Mouse (Mus musculus) limb, embryonic 15.5 days (tissue): Measurements from ENCODE around the gene Mgat3. TPM values are rescaled to one million over a fixed set of nuclear protein-coding genes. Genes with fewer than 3 reads are reported as not detected.

Source experiments
- ATAC-seq: fragments of 200-750 bp; cut with Nextera tagmentation; 2 replicates; pipeline ENCODE4 v1.8.0; 2017; ENCODE audit warnings: low read depth, moderate TSS enrichment; ENCODE audit not compliant: insufficient number of reproducible peaks, low FRiP score, low TSS enrichment
- H3K27ac ChIP-seq: fragments of 300-500 bp; sonication (generic); 2 replicates; pipeline ENCODE4 v1.5.1; 2015; ENCODE audit warnings: moderate library complexity, mild to moderate bottlenecking, inconsistent platforms
- H3K27me3 ChIP-seq: fragments of 300-500 bp; sonication (generic); 2 replicates; pipeline ENCODE4 v1.6.1; 2015; ENCODE audit warnings: inconsistent platforms
- H3K36me3 ChIP-seq: fragments of 300-500 bp; sonication (generic); 2 replicates; pipeline ENCODE4 v1.6.1; 2015; ENCODE audit warnings: inconsistent platforms
- H3K4me1 ChIP-seq: fragments of 300-500 bp; sonication (generic); 2 replicates; pipeline ENCODE4 v1.6.1; 2015; ENCODE audit warnings: inconsistent platforms
- H3K4me2 ChIP-seq: fragments of 300-500 bp; sonication (generic); 2 replicates; pipeline ENCODE4 v1.6.1; 2015; ENCODE audit warnings: mild to moderate bottlenecking, inconsistent platforms
- H3K4me3 ChIP-seq: fragments of 300-500 bp; sonication (generic); 2 replicates; pipeline ENCODE4 v1.5.1; 2015; ENCODE audit warnings: mild to moderate bottlenecking, inconsistent platforms
- H3K9ac ChIP-seq: fragments of 300-500 bp; sonication (generic); 2 replicates; pipeline ENCODE4 v1.6.1; 2015; ENCODE audit warnings: inconsistent platforms
- H3K9me3 ChIP-seq: fragments of 300-500 bp; sonication (generic); 2 replicates; pipeline ENCODE4 v1.6.1; 2016; ENCODE audit warnings: inconsistent platforms
- WGBS: fragments of 180-500 bp; shearing (Covaris S2); methylation state at CpG from one replicate; pipeline ENCODE4 v1.1.7; 2015; 5-methylcytosine and 5-hydroxymethylcytosine counted together
- polyA plus RNA-seq: library from polyadenylated mRNA; unstranded; fragments of >200 nt; fragmentation: Nextera tagmentation; extraction: Ambion mirVana; gene quantifications from 2 replicates; pipeline ENCODE4 v1.2.1, GENCODE M21; 2015

Mgat3 gene
- polyA plus RNA-seq = 3.4 and 3.5 TPM in 2 replicates

DNA sequence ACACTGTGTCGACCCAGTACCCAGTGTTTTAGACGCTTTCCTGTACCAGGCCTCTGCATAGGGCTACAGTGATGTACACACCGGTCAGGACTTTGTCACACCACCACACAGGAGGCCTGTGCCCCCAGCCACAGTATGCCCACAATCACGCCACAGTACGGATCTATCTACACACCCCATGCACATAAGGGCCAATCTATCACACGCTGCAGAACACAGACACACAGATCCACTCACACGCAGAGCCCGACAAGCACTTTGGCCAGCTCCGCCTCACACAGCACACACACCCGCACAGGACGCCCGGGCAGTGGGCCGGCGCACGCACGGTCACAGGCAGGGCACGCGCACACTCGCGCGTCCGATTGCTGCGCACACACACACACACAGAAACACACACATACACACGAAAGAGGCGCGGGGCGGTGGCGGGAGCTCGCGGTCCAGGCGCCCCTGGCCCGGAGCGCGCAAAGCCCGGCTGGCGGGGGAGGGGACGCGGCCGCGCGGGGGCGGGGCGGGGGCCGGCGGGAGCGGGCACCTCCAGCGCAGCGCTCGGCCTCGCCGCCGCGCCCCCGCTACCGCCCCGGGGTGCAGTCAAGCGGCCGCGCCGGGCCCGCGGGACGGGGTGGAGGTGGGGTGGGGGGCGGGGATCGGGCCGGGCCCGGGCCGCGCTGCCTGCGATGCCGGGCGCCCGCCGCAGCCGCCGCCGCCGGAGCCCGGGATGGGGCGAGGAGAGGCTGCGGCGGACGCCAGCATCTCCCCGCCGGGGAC, at the start of gene Mgat3:
Mgat3 (plus strand) TSS at position 721 of the 771 bp plus-strand sequence.
- ATAC-seq = peak; percentile 66
- peak within 1 kb of the TSS; percentile 86 for H3K27ac ChIP-seq
- peak within 1 kb of the TSS; percentile 81 for H3K4me3 ChIP-seq
- H3K4me1 ChIP-seq = peaks cover 33% of the 10 kb centered on the region
- no peaks in the 10 kb centered on the region for H3K9me3 ChIP-seq
- H3K36me3 ChIP-seq = no peaks in the 10 kb centered on the region
- H3K4me2 ChIP-seq = peak within 1 kb of the TSS; percentile 79
- 2% methylated on average over 58 of the region's 85 CpGs for WGBS
- H3K27me3 ChIP-seq = no peaks in the 10 kb centered on the region
- peak within 1 kb of the TSS; percentile 85 for H3K9ac ChIP-seq

DNA sequence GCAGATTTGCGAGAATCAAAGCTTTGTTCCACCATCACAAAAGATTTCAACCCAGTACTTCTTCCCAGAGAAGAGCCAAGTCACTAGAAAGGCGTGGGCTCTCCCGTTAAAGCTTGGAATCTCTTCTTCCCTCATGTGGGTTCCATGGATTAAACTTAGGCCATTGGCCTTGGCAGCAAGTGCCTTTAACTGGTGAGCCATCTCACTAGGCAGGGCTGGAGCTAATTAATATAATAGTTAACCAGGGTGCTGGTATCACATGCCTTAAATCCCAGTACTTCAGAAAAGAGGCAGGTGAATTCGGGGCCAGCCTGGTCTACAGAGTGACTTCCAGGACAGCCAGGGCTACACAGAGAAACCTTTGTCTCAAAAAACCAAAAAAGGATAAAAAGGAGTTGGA, 48.9 kb upstream of the Mgat3 start:
- no peak overlapping the region for H3K27ac ChIP-seq
- H3K4me2 ChIP-seq = no peak overlapping the region

DNA sequence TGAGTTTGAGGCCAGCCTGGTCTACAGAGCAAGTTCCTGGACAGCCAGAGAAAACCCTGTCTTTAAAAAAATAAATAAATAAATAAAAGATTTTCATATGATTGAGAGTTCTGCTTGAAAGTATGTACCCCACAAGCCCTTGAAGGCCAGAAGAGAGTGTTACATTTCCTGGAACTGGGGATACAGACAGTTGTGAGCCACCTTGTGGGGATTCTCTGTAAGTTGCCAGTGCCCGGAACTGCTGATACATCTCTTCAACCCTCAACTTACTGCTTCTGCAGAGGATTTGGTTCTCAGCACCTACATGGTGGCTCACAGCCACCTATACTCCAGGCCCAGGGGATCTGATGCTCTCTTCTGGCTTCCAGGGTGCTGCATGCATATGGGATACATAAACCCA, 46.3 kb upstream of the Mgat3 start:
- Histone ChIP-seq H3K27me3 (no peaks in the 10 kb centered on the region), H3K9ac (no peak overlapping the region), H3K9me3 (no peaks in the 10 kb centered on the region), H3K4me3 (no peak overlapping the region), H3K4me1 (no peaks in the 10 kb centered on the region), H3K4me2 (no peak overlapping the region), H3K36me3 (no peaks in the 10 kb centered on the region), H3K27ac (no peak overlapping the region)
- no peak for ATAC-seq
- 52% methylated on average over 1 of the region's 1 CpGs for WGBS

More for the DNA sequence above, 48.9 kb upstream of the Mgat3 start:
- H3K9me3 ChIP-seq = no peaks in the 10 kb centered on the region
- no peak overlapping the region for H3K4me3 ChIP-seq
- 75% methylated on average over 4 of the region's 4 CpGs for WGBS
- H3K36me3 ChIP-seq = no peaks in the 10 kb centered on the region
- H3K9ac ChIP-seq = no peak overlapping the region
- no peaks in the 10 kb centered on the region for H3K27me3 ChIP-seq
- no peaks in the 10 kb centered on the region for H3K4me1 ChIP-seq
- no peak for ATAC-seq

DNA sequence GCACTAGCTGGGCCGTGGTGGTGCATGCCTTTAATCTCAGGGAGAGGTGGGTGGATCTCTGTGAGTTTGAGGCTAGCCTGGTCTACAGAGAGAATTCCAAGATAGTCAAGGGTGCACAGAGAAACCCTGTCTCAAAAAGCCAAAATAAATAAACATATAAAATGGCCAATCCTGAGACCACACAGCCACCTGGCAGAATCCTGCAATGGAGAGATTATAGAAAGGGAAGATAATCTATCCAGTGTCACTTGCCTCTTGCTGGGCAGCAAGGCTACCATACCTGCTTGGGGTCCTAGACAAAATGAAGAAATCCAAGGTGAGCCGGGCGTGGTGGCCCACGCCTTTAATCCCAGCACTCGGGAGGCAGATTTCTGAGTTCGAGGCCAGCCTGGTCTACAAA, 43.5 kb upstream of the Mgat3 start:
- H3K36me3 ChIP-seq = no peaks in the 10 kb centered on the region
- H3K4me1 ChIP-seq = peaks cover 13% of the 10 kb centered on the region
- WGBS = 88% methylated on average over 6 of the region's 6 CpGs
- no peak overlapping the region for H3K4me3 ChIP-seq
- H3K27ac ChIP-seq = no peak overlapping the region
- H3K27me3 ChIP-seq = no peaks in the 10 kb centered on the region
- H3K4me2 ChIP-seq = no peak overlapping the region
- no peaks in the 10 kb centered on the region for H3K9me3 ChIP-seq
- ATAC-seq = no peak
- no peak overlapping the region for H3K9ac ChIP-seq

DNA sequence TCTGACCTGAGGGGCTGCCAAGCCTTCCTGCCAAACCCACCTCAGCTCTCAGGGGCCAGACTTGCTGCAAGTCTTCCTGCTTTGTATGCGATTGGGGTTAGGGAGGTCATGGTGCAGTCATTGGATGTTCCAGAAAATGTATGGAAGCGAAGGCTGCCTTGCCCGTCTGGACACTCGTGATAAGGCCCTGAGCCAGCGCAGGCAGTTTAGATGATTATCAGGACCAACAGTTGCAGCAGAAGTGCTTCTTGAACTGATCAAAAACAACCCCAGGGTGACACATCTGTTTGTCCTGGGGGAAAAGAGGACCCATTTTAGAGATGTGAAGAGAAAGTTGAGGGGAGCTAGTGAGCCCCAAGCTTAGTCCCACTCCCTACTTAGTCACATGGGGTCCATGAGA, 42.8 kb upstream of the Mgat3 start:
- no peak for ATAC-seq
- H3K27me3 ChIP-seq = no peaks in the 10 kb centered on the region
- no peaks in the 10 kb centered on the region for H3K36me3 ChIP-seq
- H3K27ac ChIP-seq = no peak overlapping the region
- H3K9ac ChIP-seq = no peak overlapping the region
- no peaks in the 10 kb centered on the region for H3K9me3 ChIP-seq
- peaks cover 13% of the 10 kb centered on the region for H3K4me1 ChIP-seq
- H3K4me2 ChIP-seq = no peak overlapping the region
- H3K4me3 ChIP-seq = no peak overlapping the region
- 81% methylated on average over 5 of the region's 5 CpGs for WGBS

DNA sequence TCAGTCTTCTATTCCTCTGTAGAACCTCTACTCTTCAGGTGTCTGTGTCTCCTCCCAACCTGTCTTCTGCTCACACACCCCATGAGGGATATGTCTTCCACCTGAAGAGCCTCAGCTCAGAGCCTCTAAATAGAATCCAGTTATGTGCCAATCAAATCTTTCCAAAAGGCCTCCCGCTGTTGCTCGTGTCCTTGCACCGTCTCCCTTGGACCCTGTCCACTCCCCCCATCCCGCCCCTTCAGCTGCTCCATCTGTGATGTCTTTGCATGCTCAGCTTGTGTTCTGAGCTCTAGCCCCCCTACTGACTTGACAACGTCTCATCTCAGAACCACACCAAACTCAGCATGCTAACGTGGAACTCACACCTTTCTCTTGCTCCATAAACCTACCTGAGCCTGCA, 42.1 kb upstream of the Mgat3 start:
- no peaks in the 10 kb centered on the region for H3K9me3 ChIP-seq
- no peak for ATAC-seq
- no peak overlapping the region for H3K9ac ChIP-seq
- H3K4me2 ChIP-seq = no peak overlapping the region
- WGBS = 73% methylated on average over 6 of the region's 6 CpGs
- no peaks in the 10 kb centered on the region for H3K36me3 ChIP-seq
- H3K4me3 ChIP-seq = no peak overlapping the region
- H3K4me1 ChIP-seq = peaks cover 13% of the 10 kb centered on the region
- H3K27me3 ChIP-seq = no peaks in the 10 kb centered on the region
- no peak overlapping the region for H3K27ac ChIP-seq

DNA sequence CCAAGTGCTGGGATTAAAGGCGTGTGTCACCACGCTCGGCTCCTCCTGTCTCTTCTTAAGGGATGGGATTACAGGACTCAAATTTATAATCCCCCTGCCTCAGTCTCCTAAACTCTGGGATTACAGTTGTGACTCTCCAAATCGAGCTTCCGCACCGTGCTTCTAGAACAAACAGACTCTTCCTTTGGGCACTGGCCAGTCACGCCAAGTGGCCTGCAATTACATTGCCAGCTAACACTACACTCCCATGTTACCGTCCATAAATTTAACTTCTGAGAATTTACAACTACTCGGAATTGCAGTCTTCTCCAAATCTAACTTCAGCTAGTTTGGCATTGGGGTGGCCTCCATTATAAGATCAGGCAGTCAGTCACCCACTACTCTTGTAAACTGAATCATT, 41.1 kb upstream of the Mgat3 start:
- Histone ChIP-seq H3K9me3 (no peaks in the 10 kb centered on the region), H3K4me2 (peak overlapping the region; percentile 77), H3K27me3 (no peaks in the 10 kb centered on the region), H3K9ac (no peak overlapping the region), H3K4me3 (peak overlapping the region; percentile 71), H3K36me3 (0 out of 2 replicates have a peak, but pooled peaks cover 7% of the 10 kb centered on the region), H3K27ac (0 out of 2 replicates have a peak overlapping the region, but pooled peaks have one; percentile 100), H3K4me1 (peaks cover 13% of the 10 kb centered on the region)
- 79% methylated on average over 9 of the region's 9 CpGs for WGBS
- no peak for ATAC-seq

DNA sequence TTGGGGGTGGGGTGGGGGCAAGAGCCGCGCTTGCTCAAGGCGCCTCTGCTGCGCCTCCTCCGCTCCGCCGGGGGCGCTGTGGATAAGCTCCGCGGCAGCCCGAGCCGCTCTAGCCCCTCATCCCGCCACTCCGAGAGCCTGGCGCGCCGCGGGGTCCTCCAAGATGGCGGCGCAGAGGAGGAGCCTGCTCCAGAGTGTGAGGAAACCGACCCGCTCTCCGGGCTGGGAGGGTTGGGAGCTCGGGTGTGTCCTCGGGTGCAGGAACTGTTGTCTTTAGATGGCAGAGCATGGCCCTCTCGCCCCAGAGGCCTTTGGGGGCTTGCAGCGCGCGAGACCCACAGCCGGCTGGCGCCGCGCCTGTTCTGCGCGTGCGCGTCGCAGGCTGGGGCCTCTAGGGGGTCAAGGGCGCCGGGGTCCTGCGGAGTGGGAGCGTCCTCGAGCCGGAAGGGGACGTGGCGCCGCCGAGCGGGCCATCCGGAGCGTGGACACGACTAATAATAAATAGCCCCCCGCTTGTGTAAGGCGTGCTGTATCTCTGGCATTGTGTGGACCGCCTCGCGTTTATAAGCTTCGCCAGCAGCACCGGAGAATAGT, 40.4 kb upstream of the Mgat3 start, which contains the start of gene Tab1:
Tab1 (plus strand) TSS at position 135 of the 594 bp plus-strand sequence.
- Histone ChIP-seq H3K4me3 (peak within 1 kb of the TSS; percentile 71), H3K9me3 (no peaks in the 10 kb centered on the region), H3K27ac (peak within 1 kb of the TSS; percentile 100), H3K4me1 (peaks cover 13% of the 10 kb centered on the region), H3K4me2 (peak within 1 kb of the TSS; percentile 77), H3K27me3 (no peaks in the 10 kb centered on the region), H3K9ac (peak within 1 kb of the TSS; percentile 88), H3K36me3 (0 out of 2 replicates have a peak, but pooled peaks cover 7% of the 10 kb centered on the region)
- WGBS = under 1% methylated on average over 59 of the region's 59 CpGs
- peak; percentile 95 for ATAC-seq

DNA sequence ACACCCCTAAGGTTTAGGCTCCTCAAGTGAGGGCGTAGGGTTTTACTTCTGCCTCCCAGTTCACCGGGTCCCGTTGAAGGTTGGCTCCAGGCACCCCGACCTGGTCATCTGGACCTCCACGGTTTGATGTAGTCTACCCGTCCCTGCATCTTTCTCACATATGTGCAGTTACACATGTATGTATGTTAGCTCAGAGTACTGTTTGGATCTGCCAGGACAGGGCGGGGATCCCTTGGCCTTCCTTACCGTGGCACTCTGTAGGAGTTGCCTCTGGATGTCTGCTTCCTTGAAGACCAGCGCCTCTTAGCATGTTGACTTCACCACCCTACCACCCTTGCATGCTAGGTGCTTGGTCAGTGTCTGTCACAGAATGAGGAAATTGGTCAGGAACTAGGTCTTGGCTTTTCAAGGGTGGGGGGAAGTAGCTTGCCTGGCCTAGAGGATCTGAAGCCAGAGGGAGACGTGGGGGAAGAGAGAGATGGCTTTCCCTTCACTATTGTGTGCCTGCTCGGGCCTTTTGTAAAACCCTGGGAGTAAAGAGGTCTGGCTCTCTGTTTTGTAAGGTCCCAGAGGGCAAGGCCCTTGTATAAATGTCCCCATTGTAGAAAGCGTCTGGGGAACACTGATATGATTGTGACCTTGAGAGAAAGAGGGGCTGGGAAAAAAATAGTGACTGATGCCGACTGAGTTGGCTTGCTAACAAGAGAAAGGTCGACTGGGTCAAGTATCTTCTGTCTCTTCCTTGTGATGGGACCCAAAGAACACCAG, 39.7 kb upstream of the Mgat3 start:
- peak overlapping the region; percentile 88 for H3K9ac ChIP-seq
- no peaks in the 10 kb centered on the region for H3K9me3 ChIP-seq
- H3K4me1 ChIP-seq = peaks cover 13% of the 10 kb centered on the region
- peak overlapping the region; percentile 100 for H3K27ac ChIP-seq
- 0 out of 2 replicates have a peak, but pooled peaks cover 7% of the 10 kb centered on the region for H3K36me3 ChIP-seq
- 17% methylated on average over 14 of the region's 14 CpGs for WGBS
- peak overlapping the region; percentile 71 for H3K4me3 ChIP-seq
- H3K4me2 ChIP-seq = peak overlapping the region; percentile 77
- no peak for ATAC-seq
- no peaks in the 10 kb centered on the region for H3K27me3 ChIP-seq

DNA sequence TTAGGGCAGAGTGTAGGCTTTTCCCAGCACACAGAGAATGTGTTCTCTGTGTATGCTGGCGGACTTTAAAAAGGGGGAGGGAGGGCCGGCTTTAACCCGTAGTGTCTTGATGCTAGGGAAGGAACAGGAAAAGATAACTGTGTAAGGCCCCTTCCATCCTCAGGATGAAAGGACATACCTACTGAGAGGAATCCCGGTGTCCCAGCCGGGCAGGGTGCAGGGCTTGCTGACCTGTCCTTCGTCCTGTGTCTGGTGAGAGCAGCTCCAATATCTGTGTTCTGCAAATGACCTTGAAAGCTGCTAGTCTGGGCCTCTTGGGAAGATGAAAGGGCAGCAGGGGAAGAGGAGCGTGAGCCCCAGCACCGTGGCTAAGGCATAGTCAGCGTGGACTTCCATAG, 39.1 kb upstream of the Mgat3 start:
- H3K36me3 ChIP-seq = 0 out of 2 replicates have a peak, but pooled peaks cover 7% of the 10 kb centered on the region
- no peaks in the 10 kb centered on the region for H3K9me3 ChIP-seq
- no peaks in the 10 kb centered on the region for H3K27me3 ChIP-seq
- H3K9ac ChIP-seq = peak overlapping the region; percentile 88
- H3K4me3 ChIP-seq = peak overlapping the region; percentile 71
- WGBS = 74% methylated on average over 9 of the region's 9 CpGs
- no peak for ATAC-seq
- H3K27ac ChIP-seq = peak overlapping the region; percentile 100; the same call in 1 of the 2 replicates
- H3K4me1 ChIP-seq = peaks cover 13% of the 10 kb centered on the region
- H3K4me2 ChIP-seq = peak overlapping the region; percentile 77

DNA sequence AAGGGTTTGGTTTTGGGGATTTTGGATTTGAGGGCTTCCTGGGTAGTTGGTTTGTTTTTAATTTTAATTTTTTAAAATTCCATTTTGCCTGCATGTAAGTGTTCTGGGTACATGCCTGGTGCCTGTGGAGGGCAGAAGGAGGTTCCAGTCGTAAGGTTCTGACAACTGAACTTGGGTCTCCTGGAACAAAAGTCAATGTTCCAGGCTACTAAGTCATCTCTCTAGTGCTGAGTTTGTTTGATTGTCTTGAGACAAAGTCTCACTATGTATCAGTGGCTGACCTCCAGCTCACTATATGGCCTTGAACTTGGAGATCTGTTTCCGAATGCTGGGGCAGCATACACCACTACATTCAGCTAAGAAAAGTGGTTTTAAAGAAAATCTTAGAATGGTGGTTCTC, 38.0 kb upstream of the Mgat3 start:
- no peak overlapping the region for H3K27ac ChIP-seq
- H3K9ac ChIP-seq = no peak overlapping the region
- H3K36me3 ChIP-seq = peaks cover 15% of the 10 kb centered on the region
- H3K4me2 ChIP-seq = no peak overlapping the region
- no peak for ATAC-seq
- no peaks in the 10 kb centered on the region for H3K9me3 ChIP-seq
- no peak overlapping the region for H3K4me3 ChIP-seq
- no peaks in the 10 kb centered on the region for H3K27me3 ChIP-seq
- peaks cover 13% of the 10 kb centered on the region for H3K4me1 ChIP-seq
- 92% methylated on average over 2 of the region's 2 CpGs for WGBS
